In the genomic region with DNA sequence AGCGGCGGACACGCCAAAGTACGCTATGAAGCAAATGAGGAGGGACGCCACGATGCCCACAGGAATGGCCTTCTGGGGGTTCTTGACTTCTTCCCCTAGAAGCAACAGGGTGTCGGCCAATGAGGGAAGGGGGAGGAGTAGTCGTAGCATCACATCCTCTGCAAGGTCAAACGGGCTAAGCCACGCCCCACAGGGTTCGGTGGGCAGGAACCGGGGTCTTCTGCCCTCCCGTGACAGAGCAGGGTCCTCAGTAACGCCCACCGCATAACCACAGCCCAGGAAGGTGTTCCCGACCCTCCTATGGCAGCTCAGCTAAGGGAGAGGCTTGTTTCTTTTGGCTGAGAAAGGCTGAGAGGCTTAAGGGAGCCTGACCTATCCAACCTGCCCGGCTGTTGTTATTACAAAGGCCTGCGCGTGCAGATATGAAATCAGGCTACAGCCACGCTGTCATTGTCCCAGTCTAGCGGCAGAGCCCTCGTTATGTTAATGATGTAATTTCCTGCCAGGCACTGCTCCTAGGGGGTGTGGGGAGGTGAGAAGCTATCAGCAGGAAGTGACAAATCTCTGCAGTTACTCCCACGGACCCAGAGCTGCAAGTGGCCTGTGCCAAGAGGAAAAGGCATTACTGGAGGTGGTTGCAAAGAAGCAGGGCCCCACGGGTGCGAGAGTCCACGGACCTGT, we compare ENCODE assay signal across 8 mouse cellular contexts. TPM values are rescaled to one million over a fixed set of nuclear protein-coding genes. Genes with fewer than 3 reads are reported as not detected.
DNase-seq lines count a peak whose midpoint lies in the region; ATAC-seq and TF ChIP-seq lines count a peak whose summit lies in the region.

No protein-coding gene starts in this region.

- no peaks in the 10 kb centered on the region for H3K36me3 ChIP-seq in heart, embryonic 15.5 days
- H3K36me3 ChIP-seq in kidney, postnatal 0 days (ENCODE audit: insufficient read depth, low read length): 0 out of 2 replicates have a peak, but pooled peaks cover 3% of the 10 kb centered on the region
- no peaks in the 10 kb centered on the region for H3K36me3 ChIP-seq in neural tube, embryonic 14.5 days (ENCODE audit: control insufficient read depth, insufficient read depth, low read length)

- peaks cover 42% of the 10 kb centered on the region for H3K4me1 ChIP-seq in heart, embryonic 15.5 days (replicated peaks)
- H3K4me1 ChIP-seq in kidney, postnatal 0 days (replicated peaks; ENCODE audit: insufficient read depth, low read length): peaks cover 7% of the 10 kb centered on the region; the same call in 1 of the 2 replicates
- peaks cover 5% of the 10 kb centered on the region for H3K4me1 ChIP-seq in lung, adult 2 months (ENCODE audit: control insufficient read depth, insufficient read depth, low read length)
- H3K4me1 ChIP-seq in neural tube, embryonic 14.5 days (ENCODE audit: control insufficient read depth, insufficient read depth, low read length): peaks cover 2% of the 10 kb centered on the region; the same call in 1 of the 2 replicates

- TF ChIP-seq POLR2A in lung, adult 2 months (IDR thresholded peaks at IDR 0.05; ENCODE audit: borderline replicate concordance, extremely low read depth, low read depth, low read length): no peak

- H3K27me3 ChIP-seq in heart, embryonic 15.5 days: no peaks in the 10 kb centered on the region
- no peaks in the 10 kb centered on the region for H3K27me3 ChIP-seq in kidney, postnatal 0 days (ENCODE audit: insufficient read depth, low read length)
- no peaks in the 10 kb centered on the region for H3K27me3 ChIP-seq in neural tube, embryonic 14.5 days (ENCODE audit: control insufficient read depth, insufficient read depth, low read length)

- no peaks in the 10 kb centered on the region for H3K9me3 ChIP-seq in heart, embryonic 15.5 days (replicated peaks)
- H3K9me3 ChIP-seq in kidney, postnatal 0 days (replicated peaks; ENCODE audit: low read length): no peaks in the 10 kb centered on the region
- no peaks in the 10 kb centered on the region for H3K9me3 ChIP-seq in neural tube, embryonic 14.5 days (ENCODE audit: control insufficient read depth, low read length)

- peak; percentile 47 for DNase-seq in adrenal gland, postnatal 14 days
- no peak for DNase-seq in adrenal gland, postnatal 4 days (ENCODE audit: low spot score in 2 of 2)
- peak; percentile 48 for DNase-seq in embryo, embryonic 10.5 days (ENCODE audit: low spot score)
- peak; percentile 92 for DNase-seq in kidney, postnatal 0 days (ENCODE audit: low spot score)
- DNase-seq in lung, adult 2 months: no peak
- DNase-seq in c-Kit-positive CD71-positive TER-119-positive erythroid progenitor cells, embryonic 14.5 days (ENCODE audit: low spot score): no peak

- TF ChIP-seq CTCF in kidney, postnatal 0 days (IDR thresholded peaks at IDR 0.05; ENCODE audit: low read depth): no peak
- no peak for TF ChIP-seq CTCF in lung, adult 2 months (IDR thresholded peaks at IDR 0.05; ENCODE audit: insufficient read depth, low read length)

- peak overlapping the region; percentile 93 for H3K27ac ChIP-seq in heart, embryonic 15.5 days
- peak overlapping the region; percentile 68 for H3K27ac ChIP-seq in kidney, postnatal 0 days
- peak overlapping the region; percentile 48 for H3K27ac ChIP-seq in neural tube, embryonic 14.5 days (ENCODE audit: low read depth, low read length)

- peak overlapping the region; percentile 59 for H3K4me2 ChIP-seq in heart, embryonic 15.5 days
- H3K4me2 ChIP-seq in kidney, postnatal 0 days (ENCODE audit: low read length): peak overlapping the region; percentile 51
- H3K4me2 ChIP-seq in neural tube, embryonic 14.5 days (ENCODE audit: low read depth, low read length): peak overlapping the region; percentile 32

- 23% methylated on average over 26 of the region's 26 CpGs for WGBS in heart, embryonic 15.5 days
- 21% methylated on average over 26 of the region's 26 CpGs for WGBS in kidney, postnatal 0 days
- WGBS in lung, adult 2 months: 27% methylated on average over 26 of the region's 26 CpGs
- WGBS in neural tube, embryonic 14.5 days: 39% methylated on average over 26 of the region's 26 CpGs

- ATAC-seq in heart, embryonic 15.5 days (replicated peaks; ENCODE audit: insufficient number of reproducible peaks, insufficient read depth, low FRiP score, low read depth): peak; percentile 87
- peak; percentile 84 for ATAC-seq in kidney, postnatal 0 days (replicated peaks; ENCODE audit: low FRiP score, low read depth)
- peak; percentile 69 for ATAC-seq in neural tube, embryonic 14.5 days (ENCODE audit: low read depth)

- H3K9ac ChIP-seq in heart, embryonic 15.5 days: peak overlapping the region; percentile 29
- peak overlapping the region; percentile 35; the same call in 1 of the 2 replicates for H3K9ac ChIP-seq in kidney, postnatal 0 days (ENCODE audit: low read depth, low read length)
- H3K9ac ChIP-seq in neural tube, embryonic 14.5 days (replicated peaks; ENCODE audit: low read depth, low read length): no peak overlapping the region

- peak overlapping the region; percentile 40 for H3K4me3 ChIP-seq in heart, embryonic 15.5 days
- H3K4me3 ChIP-seq in kidney, postnatal 0 days (replicated peaks; ENCODE audit: low read depth, low read length): peak overlapping the region; percentile 11; the same call in 1 of the 2 replicates
- H3K4me3 ChIP-seq in lung, adult 2 months (replicated peaks; ENCODE audit: extremely low read depth, low read depth, low read length): peak overlapping the region; percentile 56
- H3K4me3 ChIP-seq in neural tube, embryonic 14.5 days (ENCODE audit: low read depth, low read length): no peak overlapping the region

RNA-seq across cellular contexts. Expression of a gene that starts 57.5 kb away (rescaled TPM):
- total RNA-seq in adrenal gland, postnatal 14 days (2021): 70.5 and 83.6 TPM in 2 replicates
- total RNA-seq in adrenal gland, postnatal 4 days (2021): 10 to 100 TPM; 61.9 to 63.6 TPM
- 13.6 and 17.1 TPM in 2 replicates for polyA plus RNA-seq in heart, embryonic 15.5 days (2015; fragmentation: Nextera tagmentation; extraction: Ambion mirVana)
- polyA plus RNA-seq in kidney, postnatal 0 days (2015; fragmentation: Nextera tagmentation; extraction: Ambion mirVana): 12.3 and 12.7 TPM in 2 replicates
- polyA plus RNA-seq in lung, adult 2 months (2012; rRNA removed): 4.9 and 5.9 TPM in 2 replicates
- polyA plus RNA-seq in neural tube, embryonic 14.5 days (2014; fragmentation: Nextera tagmentation; extraction: Ambion mirVana): 50.0 and 57.0 TPM in 2 replicates

Comparison
In these comparisons a context has a peak if more than half of its experiments do, and no peak if none do; other contexts are left out.
1. DNase-seq: peak in adrenal gland, postnatal 14 days (single experiment), embryo, embryonic 10.5 days (single experiment) and kidney, postnatal 0 days (single experiment); none in adrenal gland, postnatal 4 days (0 of 2), lung, adult 2 months (single experiment) and c-Kit-positive CD71-positive TER-119-positive erythroid progenitor cells, embryonic 14.5 days (single experiment).
2. Peak in every context shown above with its lines, with median percentiles within 50 percentile points of each other: ATAC-seq, H3K27ac ChIP-seq and H3K4me2 ChIP-seq.